Mouse (Mus musculus) limb, embryonic 11.5 days (tissue): ENCODE results near the gene Mrps12. TPM values are rescaled to one million over a fixed set of nuclear protein-coding genes. Genes with fewer than 3 reads are reported as not detected.
A peak's percentile ranks its signal among the peaks of the same experiment; 100 is the strongest.

ENCODE experiments used
- ATAC-seq: fragments of 200-750 bp; cut with Nextera tagmentation; 2 replicates; pipeline ENCODE4 v1.8.0; 2017; ENCODE audit warnings: low read depth; ENCODE audit not compliant: insufficient number of reproducible peaks, low FRiP score, low TSS enrichment
- DNase-seq: peaks from one replicate; pipeline ENCODE4 v3.0.0-alpha.2; 2015; ENCODE audit warnings: low spot score
- H3K27ac ChIP-seq: fragments of 300-500 bp; sonication (generic); replicated peaks from 2 replicates; pipeline ENCODE4 v1.5.1; 2014; ENCODE audit warnings: low read depth, mild to moderate bottlenecking, low read length
- H3K27me3 ChIP-seq: fragments of 300-500 bp; sonication (generic); 2 replicates; pipeline ENCODE4 v1.6.1; 2014; ENCODE audit warnings: mild to moderate bottlenecking, low read length, mixed read lengths; ENCODE audit not compliant: control insufficient read depth, insufficient read depth
- H3K36me3 ChIP-seq: fragments of 300-500 bp; sonication (generic); 2 replicates; pipeline ENCODE4 v1.6.1; 2014; ENCODE audit warnings: mild to moderate bottlenecking, low read length, moderate library complexity, mixed read lengths; ENCODE audit not compliant: control insufficient read depth, insufficient read depth
- H3K4me1 ChIP-seq: fragments of 300-500 bp; sonication (generic); 2 replicates; pipeline ENCODE4 v1.6.1; 2014; ENCODE audit warnings: low read length, mixed read lengths; ENCODE audit not compliant: control insufficient read depth, insufficient read depth
- H3K4me2 ChIP-seq: fragments of 300-500 bp; sonication (generic); 2 replicates; pipeline ENCODE4 v1.6.1; 2014; ENCODE audit warnings: low read depth, mild to moderate bottlenecking, moderate library complexity; ENCODE audit not compliant: severe bottlenecking
- H3K4me3 ChIP-seq: fragments of 300-500 bp; sonication (generic); 2 replicates; pipeline ENCODE4 v1.5.1; 2014; ENCODE audit warnings: low read depth, low read length
- H3K9ac ChIP-seq: fragments of 300-500 bp; sonication (generic); 2 replicates; pipeline ENCODE4 v1.6.1; 2014; ENCODE audit warnings: mild to moderate bottlenecking, low read length
- H3K9me3 ChIP-seq: fragments of 300-500 bp; sonication (generic); 2 replicates; pipeline ENCODE4 v1.6.1; 2016; ENCODE audit warnings: low read length; ENCODE audit not compliant: control insufficient read depth
- WGBS: fragments of 180-500 bp; shearing (Covaris S2); extraction: QIAGEN DNeasy Blood & Tissue Kit; methylation state at CpG from one replicate; pipeline ENCODE4 v1.1.7; 2014; 5-methylcytosine and 5-hydroxymethylcytosine counted together
- polyA plus RNA-seq: library from polyadenylated mRNA; unstranded; fragments of >200 nt; fragmentation: Nextera tagmentation; extraction: Ambion mirVana; gene quantifications from 2 replicates; pipeline ENCODE4 v1.2.1, GENCODE M21; 2014

Gene Mrps12
- polyA plus RNA-seq, result 146 and 156 TPM in 2 replicates

- 0 out of 2 replicates have a peak within 1 kb of the TSS, but pooled peaks have one; percentile 48 for H3K27ac ChIP-seq
- H3K9me3 ChIP-seq, result no peaks in the 10 kb centered on the region
- H3K36me3 ChIP-seq, result peaks cover 15% of the 10 kb centered on the region
- H3K9ac ChIP-seq, result peak within 1 kb of the TSS; percentile 81
- DNase-seq (peak; percentile 97), ATAC-seq (peak; percentile 95)
- 0 out of 2 replicates have a peak, but pooled peaks cover 7% of the 10 kb centered on the region for H3K4me1 ChIP-seq
- peak within 1 kb of the TSS; percentile 91 for H3K4me2 ChIP-seq
- peak within 1 kb of the TSS; percentile 76 for H3K4me3 ChIP-seq
- H3K27me3 ChIP-seq, result no peaks in the 10 kb centered on the region
- under 1% methylated on average over 39 of the region's 39 CpGs for WGBS
Observed at GRCm38 (mm10) chr7:28741709-28742438, at the start of gene Mrps12, which contains the start of gene Sars2. Gene Mrps12 (minus strand): TSS chr7:28741820. Gene Sars2 (plus strand): TSS chr7:28741992.

- no peak for DNase-seq
Observed at GRCm38 (mm10) chr7:28790066-28790806, 48.6 kb upstream of the Mrps12 start.

GRCm38 (mm10) chr7:28789235-28789634, 47.6 kb upstream of the Mrps12 start:
- Histone ChIP-seq H3K4me2 (no peak overlapping the region), H3K4me3 (no peak overlapping the region), H3K9me3 (no peaks in the 10 kb centered on the region), H3K4me1 (peaks cover 18% of the 10 kb centered on the region), H3K36me3 (no peaks in the 10 kb centered on the region; the same call in none of the 2 replicates), H3K9ac (no peak overlapping the region), H3K27ac (peak overlapping the region; percentile 33; the same call in 1 of the 2 replicates), H3K27me3 (no peaks in the 10 kb centered on the region)
- 71% methylated on average over 3 of the region's 3 CpGs for WGBS
- ATAC-seq, result no peak
- no peak for DNase-seq

More at GRCm38 (mm10) chr7:28790066-28790806, 48.6 kb upstream of the Mrps12 start:
- Histone ChIP-seq H3K27me3 (no peaks in the 10 kb centered on the region), H3K9me3 (no peaks in the 10 kb centered on the region), H3K36me3 (no peaks in the 10 kb centered on the region; the same call in none of the 2 replicates), H3K27ac (0 out of 2 replicates have a peak overlapping the region, but pooled peaks have one; percentile 15), H3K4me2 (no peak overlapping the region), H3K4me1 (peaks cover 18% of the 10 kb centered on the region), H3K4me3 (no peak overlapping the region), H3K9ac (no peak overlapping the region)
- no peak for ATAC-seq
- WGBS, result 54% methylated on average over 8 of the region's 8 CpGs

GRCm38 (mm10) chr7:28788307-28789195, 46.9 kb upstream of the Mrps12 start, which contains the start of gene Rinl:
Gene Rinl (plus strand): TSS chr7:28788969.
- Histone ChIP-seq H3K27me3 (no peaks in the 10 kb centered on the region), H3K4me1 (peaks cover 18% of the 10 kb centered on the region), H3K4me2 (no peak within 1 kb of the TSS), H3K4me3 (no peak within 1 kb of the TSS), H3K36me3 (no peaks in the 10 kb centered on the region; the same call in none of the 2 replicates), H3K27ac (peak within 1 kb of the TSS; percentile 33; the same call in 1 of the 2 replicates), H3K9me3 (no peaks in the 10 kb centered on the region), H3K9ac (no peak within 1 kb of the TSS)
- WGBS, result 51% methylated on average over 5 of the region's 5 CpGs
- DNase-seq (no peak), ATAC-seq (no peak)

GRCm38 (mm10) chr7:28787884-28788283, 46.3 kb upstream of the Mrps12 start:
- no peak for ATAC-seq
- no peak for DNase-seq
- no peak overlapping the region for H3K4me3 ChIP-seq
- peaks cover 18% of the 10 kb centered on the region for H3K4me1 ChIP-seq
- no peaks in the 10 kb centered on the region for H3K9me3 ChIP-seq
- no peak overlapping the region for H3K27ac ChIP-seq
- no peak overlapping the region for H3K9ac ChIP-seq
- H3K27me3 ChIP-seq, result no peaks in the 10 kb centered on the region
- WGBS, result 92% methylated on average over 9 of the region's 9 CpGs
- H3K36me3 ChIP-seq, result no peaks in the 10 kb centered on the region; the same call in none of the 2 replicates
- H3K4me2 ChIP-seq, result no peak overlapping the region

- Histone ChIP-seq H3K27ac (no peak overlapping the region), H3K36me3 (no peaks in the 10 kb centered on the region; the same call in none of the 2 replicates), H3K4me3 (no peak overlapping the region), H3K27me3 (no peaks in the 10 kb centered on the region), H3K4me2 (no peak overlapping the region), H3K4me1 (peaks cover 17% of the 10 kb centered on the region), H3K9me3 (no peaks in the 10 kb centered on the region), H3K9ac (no peak overlapping the region)
- 63% methylated on average over 5 of the region's 5 CpGs for WGBS
- DNase-seq (no peak), ATAC-seq (no peak)
Observed at GRCm38 (mm10) chr7:28785161-28785560, 43.5 kb upstream of the Mrps12 start.

GRCm38 (mm10) chr7:28781261-28781663, 39.6 kb upstream of the Mrps12 start:
- H3K27me3 ChIP-seq, result no peaks in the 10 kb centered on the region
- no peak overlapping the region for H3K27ac ChIP-seq
- WGBS, result 88% methylated on average over 8 of the region's 8 CpGs
- H3K4me2 ChIP-seq, result no peak overlapping the region
- H3K36me3 ChIP-seq, result no peaks in the 10 kb centered on the region; the same call in none of the 2 replicates
- DNase-seq (no peak), ATAC-seq (no peak)
- no peak overlapping the region for H3K9ac ChIP-seq
- H3K9me3 ChIP-seq, result no peaks in the 10 kb centered on the region
- no peaks in the 10 kb centered on the region for H3K4me1 ChIP-seq
- H3K4me3 ChIP-seq, result no peak overlapping the region
